Mouse (Mus musculus) right cerebral cortex, postnatal 14 days (tissue): ENCODE results near the gene Vmn1r63.
"Not testable (repeated sequence)": the region's sequence is repeated elsewhere in the genome, so short reads cannot be mapped to it uniquely, and the experiment has no call there.

ENCODE experiments used
- DNase-seq: peaks from one replicate; pipeline ENCODE4 v3.0.0; 2022

The Vmn1r63 gene

GRCm38 (mm10) chr7:5805345-5805744 lies at the start of gene Vmn1r63:
TSS of gene Vmn1r63 (minus strand) at chr7:5805445.
- not testable (repeated sequence) for DNase-seq
